Comparison of ENCODE assay signal across 8 mouse cellular contexts in the genomic region with DNA sequence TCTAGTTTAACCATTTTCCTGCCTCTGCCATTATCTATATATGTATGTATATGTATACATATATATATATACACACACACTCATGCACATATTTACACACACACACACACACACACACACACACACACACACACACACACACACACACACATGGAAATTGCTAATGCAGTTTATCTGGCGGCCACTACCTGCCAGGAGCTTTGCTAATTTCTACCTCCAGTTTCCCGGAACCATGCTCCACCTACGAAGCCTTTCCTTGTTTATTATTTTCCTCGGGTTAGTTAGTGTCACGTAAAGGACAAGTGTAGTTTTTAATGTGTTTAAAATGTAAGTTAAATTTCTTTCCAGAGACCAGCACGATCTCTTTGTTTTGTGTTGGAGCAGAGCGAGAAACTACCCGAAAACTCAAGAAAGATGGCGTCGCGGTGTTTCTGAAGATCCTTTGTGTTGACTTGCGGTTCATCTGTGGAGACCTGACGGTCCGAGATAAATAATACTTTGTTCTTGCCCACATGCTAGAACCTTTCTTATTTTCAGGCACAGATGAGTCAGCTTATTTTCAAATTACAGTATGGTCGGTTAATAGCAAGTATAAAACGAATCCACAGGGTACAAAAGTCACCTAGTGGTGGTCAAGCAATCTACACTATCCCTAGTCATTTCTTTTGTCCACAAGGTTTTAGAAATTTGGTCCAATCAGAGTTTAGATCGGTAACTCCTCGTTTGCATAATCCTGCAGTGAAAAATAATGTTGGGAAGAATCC. TPM values are rescaled to one million over a fixed set of nuclear protein-coding genes. Genes with fewer than 3 reads are reported as not detected.
A peak's percentile ranks its signal among the peaks of the same experiment; 100 is the strongest.
DNase-seq lines count a peak whose midpoint lies in the region; ATAC-seq and TF ChIP-seq lines count a peak whose summit lies in the region.

No protein-coding gene starts in this region.

- H3K4me2 ChIP-seq in lung, embryonic 16.5 days (ENCODE audit: low read depth, low read length), result peak overlapping the region; percentile 61
- peak overlapping the region; percentile 74 for H3K4me2 ChIP-seq in heart, postnatal 0 days (ENCODE audit: low read depth, low read length)
- peak overlapping the region; percentile 75 for H3K4me2 ChIP-seq in neural tube, embryonic 13.5 days

- no peak for DNase-seq in lung, postnatal 25 days (ENCODE audit: low spot score)
- peak; percentile 86 for DNase-seq in MN1 (ENCODE audit: low spot score)
- DNase-seq in embryo, embryonic 11 days, result peak; percentile 80
- peak; percentile 88 for DNase-seq in heart, postnatal 0 days (ENCODE audit: low spot score)
- peak; percentile 43 for DNase-seq in liver
- no peak for DNase-seq in layer of hippocampus, postnatal 25 days (ENCODE audit: extremely low spot score in 1 of 2, low spot score in 1 of 2)

- 2% methylated on average over 18 of the region's 18 CpGs for WGBS in lung, embryonic 16.5 days
- WGBS in heart, postnatal 0 days, result 5% methylated on average over 18 of the region's 18 CpGs
- 3% methylated on average over 18 of the region's 18 CpGs for WGBS in neural tube, embryonic 13.5 days

- H3K36me3 ChIP-seq in lung, embryonic 16.5 days (ENCODE audit: control insufficient read depth, insufficient read depth, low read length), result no peaks in the 10 kb centered on the region
- H3K36me3 ChIP-seq in heart, postnatal 0 days (replicated peaks; ENCODE audit: control insufficient read depth, insufficient read depth, low read length), result no peaks in the 10 kb centered on the region
- no peaks in the 10 kb centered on the region for H3K36me3 ChIP-seq in neural tube, embryonic 13.5 days

- H3K9ac ChIP-seq in lung, embryonic 16.5 days (ENCODE audit: low read length), result peak overlapping the region; percentile 63
- H3K9ac ChIP-seq in heart, postnatal 0 days (replicated peaks; ENCODE audit: low read depth, low read length), result peak overlapping the region; percentile 59
- peak overlapping the region; percentile 75 for H3K9ac ChIP-seq in neural tube, embryonic 13.5 days

- no peaks in the 10 kb centered on the region for H3K9me3 ChIP-seq in lung, embryonic 16.5 days (ENCODE audit: control insufficient read depth, low read length)
- H3K9me3 ChIP-seq in heart, postnatal 0 days (replicated peaks; ENCODE audit: control insufficient read depth, low read length), result no peaks in the 10 kb centered on the region
- H3K9me3 ChIP-seq in neural tube, embryonic 13.5 days, result no peaks in the 10 kb centered on the region

- TF ChIP-seq CTCF in heart, postnatal 0 days (IDR thresholded peaks at IDR 0.05; ENCODE audit: low read depth), result peak; percentile 44

- TF ChIP-seq EP300 in heart, postnatal 0 days (IDR thresholded peaks at IDR 0.05; ENCODE audit: low read depth), result no peak

- peak overlapping the region; percentile 99 for H3K27ac ChIP-seq in lung, embryonic 16.5 days (ENCODE audit: low read length)
- H3K27ac ChIP-seq in heart, postnatal 0 days (ENCODE audit: low read depth), result peak overlapping the region; percentile 98
- peak overlapping the region; percentile 98 for H3K27ac ChIP-seq in neural tube, embryonic 13.5 days (replicated peaks)

- H3K27me3 ChIP-seq in lung, embryonic 16.5 days (ENCODE audit: control insufficient read depth, insufficient read depth, low read depth, low read length), result no peaks in the 10 kb centered on the region
- no peaks in the 10 kb centered on the region for H3K27me3 ChIP-seq in heart, postnatal 0 days (ENCODE audit: control insufficient read depth, insufficient read depth, low read length)
- H3K27me3 ChIP-seq in neural tube, embryonic 13.5 days, result no peaks in the 10 kb centered on the region

- no peaks in the 10 kb centered on the region for H3K4me1 ChIP-seq in lung, embryonic 16.5 days (replicated peaks; ENCODE audit: control insufficient read depth, insufficient read depth, low read length)
- H3K4me1 ChIP-seq in heart, postnatal 0 days (ENCODE audit: control insufficient read depth, insufficient read depth), result no peaks in the 10 kb centered on the region
- H3K4me1 ChIP-seq in neural tube, embryonic 13.5 days (replicated peaks), result peaks cover 3% of the 10 kb centered on the region; the same call in 1 of the 2 replicates

- H3K4me3 ChIP-seq in lung, embryonic 16.5 days (ENCODE audit: low read length), result peak overlapping the region; percentile 49
- H3K4me3 ChIP-seq in heart, postnatal 0 days (ENCODE audit: low read depth, low read length), result peak overlapping the region; percentile 51
- H3K4me3 ChIP-seq in neural tube, embryonic 13.5 days, result peak overlapping the region; percentile 45

- ATAC-seq in lung, embryonic 16.5 days (ENCODE audit: low read depth), result peak; percentile 69
- peak; percentile 54 for ATAC-seq in heart, postnatal 0 days (ENCODE audit: insufficient read depth, low read depth)
- ATAC-seq in neural tube, embryonic 13.5 days (ENCODE audit: low read depth), result peak; percentile 57

RNA-seq across cellular contexts. Expression of gene Hist1h3e, which starts 0.7 kb away (rescaled TPM):
- polyA plus RNA-seq in lung, embryonic 16.5 days (2015; fragmentation: Nextera tagmentation; extraction: Ambion mirVana), result 4.9 and 7.8 TPM in 2 replicates
- 625 and 977 TPM in 2 replicates for total RNA-seq in heart, postnatal 0 days (2014; rRNA removed; ENCODE audit: low replicate concordance)
- polyA plus RNA-seq in heart, postnatal 0 days (2015; fragmentation: Nextera tagmentation; extraction: Ambion mirVana), result 0.70 and 0.97 TPM in 2 replicates
- polyA plus RNA-seq in neural tube, embryonic 13.5 days (2015; fragmentation: Nextera tagmentation; extraction: Ambion mirVana), result 2.0 and 3.2 TPM in 2 replicates
- 10 to 100 TPM; 47.8 to 50.0 TPM for total RNA-seq in layer of hippocampus, postnatal 25 days (2021)

RNA-seq across cellular contexts. Expression of gene Hist1h2ae, which starts 8.1 kb away (rescaled TPM):
- polyA plus RNA-seq in lung, embryonic 16.5 days (2015; fragmentation: Nextera tagmentation; extraction: Ambion mirVana), result 71.9 and 83.6 TPM in 2 replicates
- 171 and 312 TPM in 2 replicates for total RNA-seq in heart, postnatal 0 days (2014; rRNA removed; ENCODE audit: low replicate concordance)
- polyA plus RNA-seq in heart, postnatal 0 days (2015; fragmentation: Nextera tagmentation; extraction: Ambion mirVana), result 12.1 and 14.3 TPM in 2 replicates
- 12.3 and 18.7 TPM in 2 replicates for polyA plus RNA-seq in neural tube, embryonic 13.5 days (2015; fragmentation: Nextera tagmentation; extraction: Ambion mirVana)
- 1 to 10 TPM; 4.6 to 7.9 TPM for total RNA-seq in layer of hippocampus, postnatal 25 days (2021)

RNA-seq across cellular contexts. Expression of gene Hist1h2bg, which starts 8.3 kb away (rescaled TPM):
- 13.6 and 15.8 TPM in 2 replicates for polyA plus RNA-seq in lung, embryonic 16.5 days (2015; fragmentation: Nextera tagmentation; extraction: Ambion mirVana)
- 1,110 and 1,666 TPM in 2 replicates for total RNA-seq in heart, postnatal 0 days (2014; rRNA removed; ENCODE audit: low replicate concordance)
- 2.5 and 4.3 TPM in 2 replicates for polyA plus RNA-seq in heart, postnatal 0 days (2015; fragmentation: Nextera tagmentation; extraction: Ambion mirVana)
- 2.2 and 3.5 TPM in 2 replicates for polyA plus RNA-seq in neural tube, embryonic 13.5 days (2015; fragmentation: Nextera tagmentation; extraction: Ambion mirVana)
- 10 to 100 TPM; 79.1 to 83.5 TPM for total RNA-seq in layer of hippocampus, postnatal 25 days (2021)

RNA-seq across cellular contexts. Expression of gene Hist1h1d, which starts 9.8 kb away (rescaled TPM):
- 0.58 and 0.79 TPM in 2 replicates for polyA plus RNA-seq in lung, embryonic 16.5 days (2015; fragmentation: Nextera tagmentation; extraction: Ambion mirVana)
- total RNA-seq in heart, postnatal 0 days (2014; rRNA removed; ENCODE audit: low replicate concordance), result 61.7 and 66.1 TPM in 2 replicates
- polyA plus RNA-seq in heart, postnatal 0 days (2015; fragmentation: Nextera tagmentation; extraction: Ambion mirVana), result 0.16 and 0.20 TPM in 2 replicates
- 0.11 and 0.22 TPM in 2 replicates for polyA plus RNA-seq in neural tube, embryonic 13.5 days (2015; fragmentation: Nextera tagmentation; extraction: Ambion mirVana)
- total RNA-seq in layer of hippocampus, postnatal 25 days (2021), result 1 to 10 TPM; 4.7 to 4.8 TPM

RNA-seq across cellular contexts. Expression of gene Hist1h2bf, which starts 11.1 kb away (rescaled TPM):
- 4.8 and 6.8 TPM in 2 replicates for polyA plus RNA-seq in lung, embryonic 16.5 days (2015; fragmentation: Nextera tagmentation; extraction: Ambion mirVana)
- 603 and 951 TPM in 2 replicates for total RNA-seq in heart, postnatal 0 days (2014; rRNA removed; ENCODE audit: low replicate concordance)
- polyA plus RNA-seq in heart, postnatal 0 days (2015; fragmentation: Nextera tagmentation; extraction: Ambion mirVana), result 1.3 and 1.6 TPM in 2 replicates
- polyA plus RNA-seq in neural tube, embryonic 13.5 days (2015; fragmentation: Nextera tagmentation; extraction: Ambion mirVana), result 0.81 and 1.6 TPM in 2 replicates
- total RNA-seq in layer of hippocampus, postnatal 25 days (2021), result 10 to 100 TPM; 26.4 to 30.6 TPM

Comparison
In these comparisons a context has a peak if more than half of its experiments do, and no peak if none do; other contexts are left out.
1. DNase-seq: peak in MN1 (single experiment), embryo, embryonic 11 days (single experiment), heart, postnatal 0 days (single experiment) and liver (single experiment); none in lung, postnatal 25 days (single experiment) and layer of hippocampus, postnatal 25 days (0 of 2).
2. Peak in every context shown above with its lines, with median percentiles within 50 percentile points of each other: ATAC-seq, H3K27ac ChIP-seq, H3K4me2 ChIP-seq, H3K4me3 ChIP-seq and H3K9ac ChIP-seq.